Mouse (Mus musculus) forebrain, embryonic 15.5 days (tissue): Measurements from ENCODE around the gene Srp68. TPM values are rescaled to one million over a fixed set of nuclear protein-coding genes. Genes with fewer than 3 reads are reported as not detected.

Experiments
- ATAC-seq: fragments of 200-750 bp; cut with Nextera tagmentation; replicated peaks from 2 replicates; pipeline ENCODE4 v1.8.0; 2017; ENCODE audit warnings: mild to moderate bottlenecking, moderate TSS enrichment, moderate library complexity
- H3K27ac ChIP-seq: fragments of 300-500 bp; sonication (generic); replicated peaks from 2 replicates; pipeline ENCODE4 v1.5.1; 2015; ENCODE audit warnings: mild to moderate bottlenecking, inconsistent platforms
- H3K27me3 ChIP-seq: fragments of 300-500 bp; sonication (generic); 2 replicates; pipeline ENCODE4 v1.6.1; 2015; ENCODE audit warnings: inconsistent platforms
- H3K36me3 ChIP-seq: fragments of 300-500 bp; sonication (generic); 2 replicates; pipeline ENCODE4 v1.6.1; 2015; ENCODE audit warnings: mild to moderate bottlenecking, inconsistent platforms
- H3K4me1 ChIP-seq: fragments of 300-500 bp; sonication (generic); 2 replicates; pipeline ENCODE4 v1.6.1; 2015; ENCODE audit warnings: inconsistent platforms
- H3K4me2 ChIP-seq: fragments of 300-500 bp; sonication (generic); replicated peaks from 2 replicates; pipeline ENCODE4 v1.6.1; 2015; ENCODE audit warnings: mild to moderate bottlenecking, inconsistent platforms
- H3K4me3 ChIP-seq: fragments of 300-500 bp; sonication (generic); 2 replicates; pipeline ENCODE4 v1.5.1; 2015; ENCODE audit warnings: mild to moderate bottlenecking, inconsistent platforms
- H3K9ac ChIP-seq: fragments of 300-500 bp; sonication (generic); replicated peaks from 2 replicates; pipeline ENCODE4 v1.6.1; 2015; ENCODE audit warnings: mild to moderate bottlenecking, inconsistent platforms
- H3K9me3 ChIP-seq: fragments of 300-500 bp; sonication (generic); 2 replicates; pipeline ENCODE4 v1.6.1; 2016; ENCODE audit warnings: inconsistent platforms
- WGBS: fragments of 180-500 bp; shearing (Covaris S2); methylation state at CpG from one replicate; pipeline ENCODE4 v1.1.7; 2015; ENCODE audit warnings: mixed read lengths; 5-methylcytosine and 5-hydroxymethylcytosine counted together
- polyA plus RNA-seq: library from polyadenylated mRNA; unstranded; fragments of >200 nt; fragmentation: Nextera tagmentation; extraction: Ambion mirVana; gene quantifications from 2 replicates; pipeline ENCODE4 v1.2.1, GENCODE M21; 2015

Gene Srp68
- polyA plus RNA-seq, 1 experiment from 2014 or later = 68.9 TPM

DNA sequence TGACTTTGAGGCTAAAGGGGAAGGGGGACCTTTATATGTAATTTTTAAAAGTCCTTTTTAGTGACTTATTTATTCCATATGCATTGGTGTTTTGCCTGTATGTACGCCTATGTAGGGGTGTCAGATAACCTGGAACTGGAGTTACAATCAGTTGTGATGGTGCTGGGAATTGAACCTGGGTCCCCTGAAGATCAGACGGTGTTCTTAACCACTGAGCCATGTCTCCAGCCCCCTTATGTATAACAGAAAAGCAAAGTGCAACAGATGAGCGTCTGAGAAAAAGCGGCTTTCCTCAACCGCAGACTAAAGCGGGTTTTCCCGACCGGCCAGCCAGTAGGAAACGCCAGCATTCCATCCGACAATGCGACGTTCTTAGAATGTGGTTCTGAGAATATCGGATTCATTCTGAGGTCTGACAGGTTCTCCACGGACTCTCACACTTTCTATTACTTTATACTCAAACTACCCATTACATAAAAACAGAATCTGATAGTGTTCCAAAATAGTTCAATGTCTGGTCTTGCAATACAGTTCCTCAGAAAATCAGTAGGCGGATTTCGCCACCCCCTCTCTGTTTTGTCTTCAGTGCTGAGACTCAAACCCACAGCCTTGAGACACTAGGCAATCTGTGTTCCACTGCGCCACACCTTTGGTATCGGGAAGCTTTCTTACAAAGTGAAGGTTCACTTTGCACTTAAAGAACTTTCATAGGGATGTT is 77.0 kb downstream of the Srp68 start:
- Histone ChIP-seq H3K4me1 (peaks cover 40% of the 10 kb centered on the region), H3K36me3 (no peaks in the 10 kb centered on the region), H3K9ac (no peak overlapping the region), H3K9me3 (no peaks in the 10 kb centered on the region), H3K27ac (no peak overlapping the region), H3K4me2 (peak overlapping the region; percentile 64), H3K4me3 (peak overlapping the region; percentile 84; the same call in 1 of the 2 replicates), H3K27me3 (no peaks in the 10 kb centered on the region)
- no peak for ATAC-seq
- WGBS = 95% methylated on average over 18 of the region's 18 CpGs

DNA sequence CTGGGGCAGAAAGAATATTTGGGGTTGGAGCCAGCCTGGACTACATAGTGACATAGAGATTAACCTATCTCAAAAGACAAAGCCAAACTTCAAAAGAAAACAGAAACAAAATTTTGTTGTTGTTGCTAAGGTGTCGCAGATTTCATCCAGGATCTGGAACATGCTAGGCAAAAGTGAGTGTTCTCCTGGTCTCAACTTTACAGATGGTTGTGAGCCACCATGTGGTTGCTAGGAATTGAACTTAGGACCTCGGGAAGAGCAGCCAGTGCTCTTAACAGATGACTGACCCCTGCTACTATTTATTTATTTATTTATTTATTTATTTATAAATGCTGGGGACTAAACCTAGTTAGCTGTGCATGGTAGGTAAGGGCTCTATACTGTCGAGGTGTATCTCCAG is 77.7 kb downstream of the Srp68 start:
- Histone ChIP-seq H3K4me2 (no peak overlapping the region), H3K27ac (no peak overlapping the region), H3K4me3 (no peak overlapping the region), H3K9ac (no peak overlapping the region), H3K4me1 (peaks cover 40% of the 10 kb centered on the region), H3K36me3 (peaks cover 2% of the 10 kb centered on the region; the same call in 1 of the 2 replicates), H3K27me3 (no peaks in the 10 kb centered on the region), H3K9me3 (no peaks in the 10 kb centered on the region)
- 89% methylated on average over 3 of the region's 3 CpGs for WGBS
- ATAC-seq = no peak

DNA sequence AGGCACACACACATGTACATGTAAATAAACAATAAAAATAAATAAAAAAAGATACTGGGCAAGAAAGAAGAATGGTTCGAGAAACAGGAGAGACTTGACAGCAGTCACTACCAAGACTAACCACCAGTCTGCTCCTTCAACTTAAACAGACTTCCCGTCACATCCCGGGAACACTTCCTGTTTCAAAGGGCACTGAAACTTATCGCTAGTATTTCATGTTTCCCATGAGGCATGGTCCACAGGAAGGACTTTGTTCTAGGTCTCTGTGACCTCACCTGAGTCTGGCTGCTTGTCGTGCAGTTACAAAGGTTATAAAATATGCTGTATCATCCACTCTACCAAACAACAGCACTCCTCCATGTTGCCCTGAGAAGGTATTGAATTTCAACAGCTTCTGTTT is 78.8 kb downstream of the Srp68 start:
- H3K27me3 ChIP-seq = no peaks in the 10 kb centered on the region
- no peak overlapping the region for H3K4me2 ChIP-seq
- 85% methylated on average over 5 of the region's 5 CpGs for WGBS
- peaks cover 40% of the 10 kb centered on the region for H3K4me1 ChIP-seq
- no peak overlapping the region for H3K27ac ChIP-seq
- ATAC-seq = no peak
- peaks cover 7% of the 10 kb centered on the region for H3K36me3 ChIP-seq
- H3K4me3 ChIP-seq = no peak overlapping the region
- no peaks in the 10 kb centered on the region for H3K9me3 ChIP-seq
- no peak overlapping the region for H3K9ac ChIP-seq

Other genes with a start within 250 kb of the Srp68 start
- gene H3f3b, start 246.3 kb downstream of the Srp68 start, polyA plus RNA-seq = 2,534 and 2,591 TPM in 2 replicates
- gene Unk, start 243.9 kb downstream of the Srp68 start, polyA plus RNA-seq = 40.4 and 40.8 TPM in 2 replicates
- 0.70 and 0.80 TPM in 2 replicates for gene Unc13d, start 196.3 kb downstream of the Srp68 start, polyA plus RNA-seq
- 138 and 144 TPM in 2 replicates for gene Wbp2, start 187.2 kb downstream of the Srp68 start, polyA plus RNA-seq
- gene Trim47, start 147.0 kb downstream of the Srp68 start, polyA plus RNA-seq = 7.0 and 7.7 TPM in 2 replicates
- gene Trim65, start 143.1 kb downstream of the Srp68 start, polyA plus RNA-seq = 1.6 and 1.9 TPM in 2 replicates
- gene Mrpl38, start 135.3 kb downstream of the Srp68 start, polyA plus RNA-seq = 77.7 and 78.5 TPM in 2 replicates
- gene Fbf1, start 106.1 kb downstream of the Srp68 start, polyA plus RNA-seq = 71.4 and 73.5 TPM in 2 replicates
- 81.5 and 91.7 TPM in 2 replicates for gene Ten1, start 75.4 kb downstream of the Srp68 start, polyA plus RNA-seq
- 51.3 and 54.5 TPM in 2 replicates for gene Acox1, start 75.2 kb downstream of the Srp68 start, polyA plus RNA-seq
- gene Evpl, start 36.1 kb downstream of the Srp68 start, polyA plus RNA-seq = 0.19 and 0.33 TPM in 2 replicates
- 0.29 TPM in 1 of 2 replicates, not detected in the other for gene Galr2, start 6.7 kb upstream of the Srp68 start, polyA plus RNA-seq
- 109 and 114 TPM in 2 replicates for gene Exoc7, start 33.0 kb upstream of the Srp68 start, polyA plus RNA-seq
- 9.5 and 14.7 TPM in 2 replicates for gene Foxj1, start 61.2 kb upstream of the Srp68 start, polyA plus RNA-seq
- gene Rnf157, start 138.8 kb upstream of the Srp68 start, polyA plus RNA-seq = 53.4 and 55.6 TPM in 2 replicates
- 58.8 and 59.5 TPM in 2 replicates for gene Ubald2, start 159.9 kb upstream of the Srp68 start, polyA plus RNA-seq
- not detected in 2 replicates for gene Qrich2, start 192.0 kb upstream of the Srp68 start, polyA plus RNA-seq
- 193 and 201 TPM in 2 replicates for gene Prpsap1, start 220.0 kb upstream of the Srp68 start, polyA plus RNA-seq